Mouse (Mus musculus) urinary bladder, postnatal 14 days (tissue): ENCODE results near the gene Dnajc28.
A peak's percentile ranks its signal among the peaks of the same experiment; 100 is the strongest.

Experiments
- DNase-seq: peaks from one replicate; pipeline ENCODE4 v3.0.0; 2021; ENCODE audit warnings: low spot score

The Dnajc28 gene

DNA sequence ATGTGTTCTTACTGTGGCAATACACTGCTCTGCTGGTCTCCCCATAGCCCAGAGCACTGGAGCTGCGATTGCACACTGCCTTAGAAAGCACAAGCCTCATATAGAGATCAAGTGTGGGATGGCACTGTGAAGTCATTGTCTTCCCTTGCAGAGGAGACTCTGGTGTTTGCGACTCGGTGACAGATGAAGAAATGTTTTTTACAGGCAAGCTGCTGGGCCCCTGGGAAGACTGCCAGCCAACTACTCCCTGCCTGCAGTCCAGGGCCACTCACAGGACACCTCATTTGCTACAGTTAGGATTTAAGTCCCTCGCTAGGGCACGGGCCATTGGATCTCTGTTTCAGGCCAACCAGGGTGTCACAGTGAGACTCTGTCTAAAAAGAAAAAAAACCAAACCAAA, 13.6 kb upstream of the Dnajc28 start:
- DNase-seq: no peak

DNA sequence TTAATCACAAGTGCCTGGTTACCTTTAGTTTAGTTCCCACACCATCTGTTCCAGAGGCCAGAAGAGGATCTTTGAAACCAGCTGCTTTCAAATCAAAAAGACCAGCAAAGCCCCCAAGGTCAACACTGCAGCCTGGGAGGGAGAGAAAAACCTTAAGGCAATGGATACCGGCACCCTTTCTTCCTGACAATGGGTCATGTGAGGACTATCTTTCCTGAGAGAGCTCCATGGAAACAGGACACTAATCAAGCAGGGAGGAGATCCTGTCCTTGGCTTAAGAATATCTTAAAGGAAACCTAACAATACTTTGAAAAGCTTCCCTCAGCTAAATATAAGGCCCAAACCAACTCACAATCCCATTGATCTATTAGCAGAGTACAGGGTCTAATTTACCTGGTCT, 11.8 kb upstream of the Dnajc28 start:
- no peak for DNase-seq

DNA sequence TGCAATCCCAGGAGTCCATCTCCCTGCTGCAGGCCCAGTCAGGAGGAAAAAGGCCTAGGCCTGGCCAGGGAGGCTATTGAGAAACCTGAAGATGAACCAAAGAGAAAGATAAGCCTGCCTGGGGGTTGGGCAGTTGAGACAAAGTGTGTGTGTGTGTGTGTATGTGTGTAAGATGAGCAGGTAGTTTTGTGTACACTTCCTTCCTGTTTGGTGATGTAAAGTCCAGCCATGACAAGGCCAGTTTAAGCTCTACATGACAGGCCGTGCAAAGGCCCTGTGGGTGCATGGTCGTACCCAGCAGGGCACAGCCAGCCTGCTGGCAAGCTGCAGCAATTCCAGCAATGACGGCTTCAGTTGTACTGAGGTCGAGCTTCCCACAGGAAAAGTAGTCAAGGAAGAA, 10.9 kb upstream of the Dnajc28 start:
- DNase-seq: no peak

DNA sequence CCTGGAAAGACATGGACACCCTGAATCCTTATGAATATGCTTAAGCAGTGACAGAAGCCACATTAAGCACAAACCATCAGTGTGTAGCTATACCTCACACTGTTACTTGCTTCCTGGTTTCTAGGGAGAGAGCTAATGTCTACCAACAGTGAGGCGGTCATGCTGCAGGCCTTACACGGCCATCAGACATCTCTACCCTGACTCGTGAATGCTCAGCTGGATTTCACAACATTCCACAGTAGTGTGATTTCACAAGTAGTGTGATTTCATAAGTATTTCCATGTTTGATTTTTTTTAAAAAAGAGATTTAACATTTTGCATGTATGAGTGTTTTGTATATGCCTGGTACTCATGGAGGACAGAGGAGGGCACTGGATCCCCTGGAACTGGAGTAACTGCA, 9.8 kb upstream of the Dnajc28 start:
- DNase-seq: no peak

DNA sequence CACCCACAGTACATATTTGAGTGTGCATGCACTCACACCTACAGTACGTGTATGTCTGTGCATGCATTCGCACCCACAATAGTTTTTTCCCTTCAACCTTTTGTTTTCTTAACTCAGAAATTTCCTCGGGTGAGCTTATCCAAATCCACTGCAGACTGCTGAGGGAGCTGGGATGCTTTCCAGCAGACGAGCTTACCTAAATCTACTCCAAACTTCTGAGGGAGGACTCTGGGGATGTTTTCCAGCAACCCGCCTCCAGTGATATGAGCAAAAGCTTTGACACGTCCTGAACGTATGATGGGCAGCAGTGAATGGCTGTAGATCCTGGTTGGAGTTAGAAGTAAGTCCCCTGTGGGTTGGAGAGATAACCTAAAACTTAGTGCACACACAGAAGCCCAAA, 9.0 kb upstream of the Dnajc28 start:
- DNase-seq: no peak

DNA sequence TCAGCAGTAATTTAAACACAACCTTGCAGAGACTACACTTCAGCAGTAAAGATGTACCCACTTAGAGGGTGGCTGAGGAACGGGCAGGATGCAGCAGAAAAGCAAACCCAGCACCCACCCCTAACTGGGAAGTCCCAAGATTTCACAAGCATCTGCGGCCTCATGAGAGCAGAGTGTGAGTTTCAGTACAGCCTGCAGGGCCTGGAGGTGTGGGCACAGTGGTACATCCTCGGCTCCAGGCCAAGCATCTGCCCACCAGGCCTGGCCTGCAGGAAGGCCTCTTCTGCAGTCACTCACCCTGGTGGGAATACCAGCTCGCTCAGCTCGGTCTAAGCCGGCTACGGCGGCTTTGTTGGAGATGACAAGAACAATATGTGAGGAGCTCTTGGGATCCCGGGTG, 4.2 kb upstream of the Dnajc28 start:
- no peak for DNase-seq

DNA sequence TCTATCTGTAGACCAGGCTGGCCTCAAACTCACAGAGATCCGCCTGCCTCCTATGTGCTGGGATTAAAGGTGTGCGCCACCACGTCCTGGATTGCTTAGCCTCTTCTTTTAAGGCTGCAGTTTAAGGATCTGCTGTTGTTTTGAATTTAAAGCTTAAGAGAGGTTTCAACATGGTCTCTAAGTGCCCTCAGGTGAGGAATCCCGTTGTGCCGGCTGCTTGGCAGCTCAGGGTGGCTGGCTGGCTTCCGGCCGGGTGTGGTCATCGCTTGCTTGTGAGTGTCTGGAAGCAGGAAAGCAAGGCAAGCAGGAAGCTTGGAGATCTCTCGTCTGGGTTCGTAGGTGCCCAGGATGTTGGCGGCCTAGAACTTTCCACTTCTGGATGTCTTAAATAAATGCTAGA, 2.2 kb upstream of the Dnajc28 start:
- no peak for DNase-seq

DNA sequence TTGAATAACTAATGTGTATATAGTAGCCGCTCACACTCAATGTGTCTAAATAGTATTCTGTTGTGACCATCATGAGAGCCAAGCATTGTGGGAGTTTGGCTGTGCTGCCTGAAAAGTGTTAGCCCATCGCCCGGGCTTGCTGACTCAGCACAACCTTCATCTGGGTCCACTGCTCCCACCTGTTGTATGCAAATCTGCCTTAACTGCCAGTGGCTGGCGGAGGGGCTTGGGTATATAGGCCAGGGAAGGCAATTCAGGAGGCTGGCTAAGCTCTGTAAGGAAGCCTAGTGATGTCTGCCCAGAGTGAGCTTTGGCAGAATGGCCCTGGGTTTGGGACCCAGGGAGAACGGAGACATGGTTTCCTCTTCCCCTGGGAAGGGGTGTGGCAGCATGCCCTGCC, 1.4 kb upstream of the Dnajc28 start:
- no peak for DNase-seq

DNA sequence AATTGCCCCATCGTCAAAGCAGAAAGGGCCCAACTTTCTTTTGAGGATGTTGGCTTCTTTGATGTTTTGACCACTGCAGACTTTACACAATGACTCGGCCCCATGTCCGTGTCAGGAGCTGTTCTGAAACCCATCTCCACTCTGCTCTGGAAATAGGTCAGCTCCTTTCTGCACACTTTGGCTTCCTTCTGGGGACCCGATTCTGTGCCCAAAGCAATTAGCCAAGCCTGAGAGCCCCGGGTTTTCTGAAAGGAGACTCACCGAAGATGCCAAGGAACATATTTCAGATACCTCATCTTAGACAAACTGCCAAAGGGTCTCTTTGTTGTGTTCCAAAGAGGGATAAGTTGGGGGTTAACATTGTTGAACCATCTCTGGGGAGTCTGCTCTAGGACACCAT, 4.3 kb downstream of the Dnajc28 start:
- no peak for DNase-seq

DNA sequence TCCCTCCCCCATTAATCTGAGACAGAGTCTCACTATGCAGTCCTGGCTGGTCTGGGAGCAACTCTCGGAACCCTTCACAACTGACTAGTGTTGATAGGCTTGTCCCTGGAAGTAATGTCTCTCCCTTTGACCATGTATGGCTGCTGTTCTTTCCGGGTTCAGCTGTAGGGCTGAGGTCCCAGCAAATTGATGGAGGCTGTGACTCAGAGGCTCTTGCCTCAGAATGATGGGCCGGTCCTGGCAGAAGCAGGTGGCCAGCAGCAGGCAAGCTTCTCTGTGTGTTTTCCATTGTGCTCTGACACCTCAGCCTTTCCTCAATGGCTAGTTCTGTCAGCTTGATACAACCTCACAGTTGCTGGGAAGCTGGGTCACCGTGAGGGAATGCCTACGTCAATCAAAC, 6.3 kb downstream of the Dnajc28 start:
- DNase-seq: no peak

DNA sequence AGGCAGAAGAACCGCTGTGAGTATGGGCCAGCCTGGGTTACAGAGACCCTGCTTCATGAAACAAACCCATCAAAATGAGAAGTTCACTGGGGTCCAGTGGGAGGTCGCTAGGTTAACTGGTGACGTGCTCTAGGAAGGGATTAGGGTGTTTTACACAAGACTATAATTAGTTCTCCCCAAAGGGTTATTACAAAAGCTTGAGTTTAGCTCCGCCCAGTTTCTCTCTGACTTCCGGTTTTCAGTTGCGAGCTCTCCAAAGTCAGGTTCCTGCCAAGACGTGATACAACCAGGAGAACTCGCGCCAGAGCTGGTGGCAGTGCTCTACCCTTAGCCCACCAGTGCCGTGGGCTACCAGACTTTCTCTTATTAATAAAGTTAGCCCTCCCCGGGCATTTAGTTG, 7.6 kb downstream of the Dnajc28 start:
- DNase-seq: no peak

DNA sequence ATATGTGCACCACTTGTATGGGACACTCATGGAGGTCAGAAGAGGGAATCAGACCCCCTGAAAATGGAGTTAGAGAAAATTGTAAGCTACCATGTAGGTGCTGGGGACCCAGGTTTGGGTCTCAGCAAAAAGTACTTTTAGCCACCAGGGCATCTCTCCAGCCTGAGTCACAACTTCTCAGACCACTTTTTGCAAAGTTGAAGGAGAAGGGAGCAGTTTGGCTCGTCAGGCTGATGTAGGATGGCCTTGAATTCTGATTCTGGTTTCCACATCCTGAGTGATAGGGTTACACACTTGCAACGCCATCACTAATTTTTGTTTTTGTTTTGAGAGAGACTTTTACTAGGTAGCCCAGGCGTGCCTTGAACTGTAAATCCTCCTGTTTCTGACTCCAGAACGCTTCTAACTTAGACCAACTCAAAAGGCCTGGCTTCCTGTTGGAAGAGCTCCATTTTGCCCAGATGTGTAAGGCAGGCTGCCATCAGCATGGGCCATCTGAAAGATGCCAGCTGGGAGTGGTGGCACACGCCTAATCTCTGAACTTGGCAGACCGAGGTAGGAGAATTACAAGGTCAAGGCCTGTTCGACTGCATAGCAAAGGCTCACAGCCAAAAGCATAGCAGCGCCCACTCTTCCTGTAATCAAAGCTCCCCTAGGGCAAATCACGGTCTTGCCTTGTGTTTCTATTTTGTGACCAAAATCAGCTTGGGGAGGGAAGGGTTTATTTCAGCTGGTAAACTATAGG, 9.2 kb downstream of the Dnajc28 start:
- peak; percentile 22 for DNase-seq

DNA sequence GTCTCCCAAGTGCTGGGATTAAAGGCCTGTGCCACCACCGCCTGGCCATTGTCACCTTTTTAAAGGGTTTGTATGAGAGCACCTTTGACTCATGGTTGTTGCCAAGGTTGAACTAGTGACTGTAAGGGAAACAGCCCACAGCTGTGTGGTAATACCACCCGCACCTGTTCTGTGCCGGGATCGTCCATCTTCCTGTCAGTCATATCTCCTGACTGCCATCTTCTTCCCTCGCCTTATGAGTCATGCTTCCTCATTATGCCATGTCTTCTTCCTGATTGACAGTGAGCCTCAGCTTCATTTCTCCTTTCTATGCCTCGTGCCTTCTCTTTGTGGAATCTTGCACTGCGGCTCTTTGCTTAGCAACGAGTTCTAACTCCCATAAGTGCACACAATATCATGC, 11.9 kb downstream of the Dnajc28 start:
- no peak for DNase-seq

DNA sequence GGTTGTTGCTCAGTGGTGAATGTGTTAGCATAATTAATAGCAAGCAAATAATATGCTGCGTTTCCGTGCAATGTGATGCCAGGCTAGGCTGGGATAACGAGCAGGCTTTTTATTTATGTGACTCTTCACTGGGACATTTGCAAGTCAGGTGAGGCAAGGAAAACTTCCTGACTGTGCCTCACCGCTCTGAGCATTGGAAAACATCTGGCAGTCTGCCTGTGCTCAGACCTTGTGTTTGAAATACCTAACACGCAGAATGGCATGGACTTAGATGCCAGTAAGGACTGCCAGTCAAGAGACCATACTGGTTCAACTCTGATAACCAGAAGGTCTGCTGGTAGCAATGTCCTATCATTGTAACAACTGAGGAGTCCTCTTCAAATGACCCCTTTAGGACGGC, 13.7 kb downstream of the Dnajc28 start:
- no peak for DNase-seq

DNA sequence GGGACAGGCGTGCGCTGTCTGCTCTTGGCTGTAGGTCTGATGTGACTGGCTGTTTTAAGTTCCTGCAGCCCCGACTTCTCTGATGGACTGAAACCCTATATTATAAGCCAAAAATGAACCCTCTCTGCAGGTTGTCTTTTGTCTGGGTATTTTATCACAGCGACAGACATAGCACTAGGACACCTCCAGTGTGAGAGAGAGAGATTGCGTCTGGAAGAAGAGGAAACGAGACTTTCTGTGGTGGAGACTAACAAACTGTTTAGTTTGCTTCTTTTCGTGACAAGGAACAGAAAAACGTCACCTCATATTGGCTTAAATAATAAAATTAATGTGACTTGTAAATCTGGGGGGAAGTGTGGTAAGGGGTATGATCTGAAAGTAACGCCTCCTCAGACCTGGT, 17.1 kb downstream of the Dnajc28 start:
- no peak for DNase-seq

DNA sequence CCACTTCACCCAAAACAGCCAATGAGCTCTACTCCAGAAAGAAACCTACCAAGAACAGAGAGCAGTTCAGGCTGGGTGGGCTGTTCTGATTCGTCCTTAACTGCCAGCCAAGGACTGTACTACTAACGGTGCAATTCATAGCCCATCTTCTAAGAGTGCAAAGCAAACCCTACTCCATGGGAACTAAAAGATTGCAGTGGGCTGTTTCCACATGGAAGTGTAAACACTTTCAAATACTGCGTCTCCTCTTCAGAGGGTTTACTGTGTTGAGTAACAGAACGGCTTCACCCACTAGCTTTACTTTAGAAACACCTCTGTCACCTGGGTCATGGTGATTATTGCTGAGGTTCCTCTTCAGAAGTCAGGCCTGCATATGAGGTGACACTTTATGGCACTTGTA, 17.7 kb downstream of the Dnajc28 start:
- no peak for DNase-seq

DNA sequence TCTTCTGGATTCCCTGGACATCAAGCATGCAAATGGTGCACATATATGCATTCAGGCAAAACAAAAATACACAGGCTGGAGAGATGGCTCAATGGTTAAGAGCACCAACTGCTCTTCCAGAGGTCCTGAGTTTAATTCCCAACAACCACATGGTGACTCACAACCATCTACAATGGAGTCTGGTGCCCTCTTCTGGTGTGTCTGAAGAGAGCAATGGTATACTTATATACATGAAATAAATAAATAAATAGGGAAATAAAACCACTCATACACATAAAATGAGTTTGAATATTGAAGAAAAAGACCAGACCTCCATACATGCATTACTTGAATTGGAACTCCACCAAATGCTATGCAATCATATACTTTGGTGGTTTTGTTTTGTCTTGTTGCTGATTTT, 19.6 kb downstream of the Dnajc28 start:
- no peak for DNase-seq

DNA sequence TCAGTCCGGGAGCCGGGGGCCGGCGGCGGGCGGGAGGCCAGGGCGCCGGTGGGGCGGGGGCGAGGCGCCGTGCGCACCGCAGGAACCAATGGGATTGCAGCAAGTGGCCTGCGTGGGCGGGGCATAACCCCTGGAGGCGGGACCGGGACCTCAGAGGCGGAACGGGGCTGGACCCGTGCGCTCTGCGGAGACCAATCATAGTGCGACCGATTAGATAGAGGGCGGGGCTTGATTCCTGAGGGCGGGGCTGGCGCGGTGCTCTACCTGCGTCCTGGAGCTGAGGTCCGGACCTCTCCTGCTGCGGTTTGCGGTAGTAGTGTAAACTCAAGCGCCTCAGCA, 21.2 kb downstream of the Dnajc28 start, which contains the start of gene Tmem50b:
Gene Tmem50b (minus strand): TSS at position 129 of the 339 bp plus-strand sequence.
- peak; percentile 99 for DNase-seq

DNA sequence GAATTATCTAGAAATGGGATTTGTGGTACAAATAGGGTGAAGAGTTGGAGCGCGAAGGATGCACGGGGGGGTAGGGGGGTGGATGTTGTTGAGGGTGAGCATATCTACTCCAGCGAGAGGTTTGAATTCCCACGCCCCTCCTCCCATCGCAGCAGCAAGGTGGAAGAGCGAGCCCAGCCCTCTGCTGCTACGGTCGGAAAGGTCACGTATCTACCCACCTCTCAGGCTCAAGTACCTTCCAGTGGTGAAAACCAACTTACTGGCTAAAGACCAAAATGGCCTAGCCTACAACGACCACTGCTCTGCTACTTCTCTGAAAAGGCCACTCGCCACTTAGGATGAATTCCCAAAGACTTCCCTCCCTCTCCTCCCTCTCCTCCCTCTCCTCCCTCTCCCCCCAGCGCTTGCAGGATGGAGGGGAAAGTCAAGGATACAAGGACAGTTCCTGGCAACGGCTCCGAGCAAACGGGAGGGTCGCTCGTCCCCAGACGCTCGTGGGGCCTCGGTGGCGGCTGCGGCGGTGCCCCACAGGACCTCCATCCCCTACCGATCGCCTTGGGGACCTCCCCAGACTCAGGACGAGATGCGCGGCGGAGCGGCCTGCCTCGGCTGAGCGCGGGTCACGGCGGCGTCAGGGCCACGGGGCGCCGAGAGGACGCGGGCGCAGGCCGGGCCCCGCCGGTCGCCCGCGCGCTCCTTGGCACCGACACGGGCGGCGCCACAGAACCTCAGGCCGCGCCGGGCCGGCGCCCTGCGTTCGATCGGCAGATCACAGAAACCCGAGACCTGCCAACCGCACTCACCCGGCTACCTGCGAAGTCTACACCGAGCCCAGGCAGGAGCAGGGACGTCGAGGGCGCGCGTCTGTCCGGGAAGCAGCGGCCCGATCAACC, 21.8 kb downstream of the Dnajc28 start:
- DNase-seq: peak; percentile 16

DNA sequence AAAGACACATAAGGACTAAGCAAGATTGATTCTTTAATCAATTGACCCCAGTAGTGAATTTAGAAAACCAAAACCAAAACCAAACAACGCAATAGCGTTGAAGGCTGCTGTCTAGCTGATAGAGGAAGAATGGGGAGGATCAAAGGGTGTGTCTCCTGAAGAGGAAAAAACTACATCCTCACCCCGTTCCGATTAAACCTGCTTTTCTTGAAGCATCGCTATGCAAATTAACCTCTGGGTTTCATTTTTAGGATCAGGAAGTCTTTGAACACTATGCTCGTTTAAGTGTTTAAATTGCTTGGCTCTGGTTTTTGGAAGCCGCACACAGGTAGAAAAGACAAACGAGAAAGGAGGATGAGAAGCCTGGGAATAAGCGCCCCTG, 22.4 kb downstream of the Dnajc28 start:
- DNase-seq: no peak

DNA sequence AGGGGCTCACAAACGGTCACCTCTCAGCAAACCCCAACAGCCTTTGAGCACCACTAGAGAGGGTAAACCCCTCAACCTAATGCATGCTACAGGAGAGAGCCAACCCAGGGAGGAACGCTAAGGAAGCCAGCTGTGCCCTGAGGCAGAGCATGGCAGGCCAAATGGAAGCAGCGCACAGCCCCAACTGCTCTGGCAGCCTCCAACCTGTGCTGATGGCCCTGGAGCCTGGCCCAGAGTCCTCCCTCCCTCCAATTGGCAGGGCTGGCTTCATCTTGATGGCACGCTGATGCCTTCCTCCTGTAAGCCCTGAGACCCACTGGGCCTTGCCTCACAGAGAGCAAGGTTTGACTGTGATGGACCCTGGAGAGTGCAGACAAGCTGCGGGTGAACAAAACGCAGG, 23.8 kb downstream of the Dnajc28 start:
- DNase-seq: peak; percentile 34

DNA sequence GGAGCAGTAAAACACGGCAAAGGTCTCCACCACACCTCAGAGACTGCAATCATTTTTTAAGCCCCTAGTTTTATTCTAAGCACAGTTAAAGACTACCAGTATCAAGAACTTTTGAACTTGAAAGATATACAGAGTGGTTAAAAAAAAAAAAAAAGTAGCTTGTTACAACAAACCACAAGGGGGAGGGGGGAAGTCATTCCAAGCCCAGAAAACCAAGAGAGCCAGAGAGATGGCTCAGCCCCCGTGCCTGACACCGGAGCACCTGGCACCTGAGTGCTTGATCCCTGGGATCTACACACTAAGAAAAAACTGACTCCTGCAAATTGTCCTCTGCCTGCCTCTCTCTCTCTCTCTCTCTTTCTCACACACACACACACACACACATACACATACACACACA, 25.6 kb downstream of the Dnajc28 start:
- DNase-seq: no peak

DNA sequence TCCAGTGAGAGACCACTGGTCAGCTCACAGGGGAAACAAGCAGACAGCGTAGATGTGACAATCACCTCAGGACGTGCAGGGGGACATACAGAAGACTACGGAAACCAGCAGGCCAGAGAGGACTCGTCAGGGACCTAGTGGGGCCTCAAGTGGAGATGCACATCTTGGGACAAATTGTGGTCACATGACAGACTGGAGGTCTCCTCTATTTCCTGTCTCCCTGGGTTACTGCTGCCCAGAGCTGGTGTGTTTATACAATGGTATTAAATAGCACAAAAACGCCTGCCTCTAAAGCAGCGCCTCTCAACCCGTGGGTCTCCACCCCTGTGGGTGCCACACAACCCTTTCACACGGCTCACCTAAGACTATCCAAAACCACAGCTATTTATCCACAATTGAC, 26.7 kb downstream of the Dnajc28 start:
- no peak for DNase-seq

DNA sequence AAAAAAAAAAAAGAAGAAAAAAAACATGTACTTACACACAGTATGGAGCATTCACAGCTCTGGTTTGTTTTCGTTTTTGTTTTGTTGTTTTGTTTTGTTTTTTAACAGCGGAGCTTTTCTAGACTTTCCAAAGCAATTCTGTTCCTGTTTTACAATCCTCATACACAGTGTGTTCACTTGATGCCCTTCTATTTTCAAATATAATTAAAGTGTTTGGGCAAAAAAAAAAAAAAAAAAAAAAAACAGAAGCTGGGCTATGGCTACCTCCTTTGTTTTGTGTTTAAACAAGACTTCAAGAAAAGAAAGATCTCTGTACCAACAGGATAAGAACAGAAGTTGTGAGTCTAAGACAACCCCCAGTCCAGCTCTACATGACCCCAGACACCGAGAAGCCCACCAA, 30.1 kb downstream of the Dnajc28 start:
- DNase-seq: no peak
